Mouse (Mus musculus) liver, embryonic 11.5 days (tissue): ENCODE results near the gene Eif2ak3. TPM values are rescaled to one million over a fixed set of nuclear protein-coding genes. Genes with fewer than 3 reads are reported as not detected.
A peak's percentile ranks its signal among the peaks of the same experiment; 100 is the strongest.

ENCODE experiments used
- ATAC-seq: fragments of 200-750 bp; cut with Nextera tagmentation; replicated peaks from 2 replicates; pipeline ENCODE4 v1.8.0; 2017; ENCODE audit warnings: moderate number of reproducible peaks, mild to moderate bottlenecking, moderate TSS enrichment, moderate library complexity; ENCODE audit not compliant: low FRiP score
- DNase-seq: peaks from one replicate; pipeline ENCODE4 v3.0.0-alpha.2; 2017; ENCODE audit warnings: low spot score
- H3K27ac ChIP-seq: fragments of 300-500 bp; sonication (generic); 2 replicates; pipeline ENCODE4 v1.5.1; 2014; ENCODE audit warnings: mild to moderate bottlenecking, low read depth, low read length, control low read depth
- H3K27me3 ChIP-seq: fragments of 300-500 bp; sonication (generic); replicated peaks from 2 replicates; pipeline ENCODE4 v1.6.1; 2014; ENCODE audit warnings: low read length, mixed read lengths; ENCODE audit not compliant: control insufficient read depth, insufficient read depth
- H3K36me3 ChIP-seq: fragments of 300-500 bp; sonication (generic); 2 replicates; pipeline ENCODE4 v1.6.1; 2014; ENCODE audit warnings: mild to moderate bottlenecking, low read length, moderate library complexity, mixed read lengths; ENCODE audit not compliant: control insufficient read depth, insufficient read depth
- H3K4me1 ChIP-seq: fragments of 300-500 bp; sonication (generic); replicated peaks from 2 replicates; pipeline ENCODE4 v1.6.1; 2014; ENCODE audit warnings: low read length, mixed read lengths; ENCODE audit not compliant: control insufficient read depth, insufficient read depth
- H3K4me2 ChIP-seq: fragments of 300-500 bp; sonication (generic); 2 replicates; pipeline ENCODE4 v1.6.1; 2014; ENCODE audit warnings: mild to moderate bottlenecking, control low read depth, moderate library complexity
- H3K4me3 ChIP-seq: fragments of 300-500 bp; sonication (generic); 2 replicates; pipeline ENCODE4 v1.5.1; 2014; ENCODE audit warnings: low read depth, low read length, control low read depth
- H3K9ac ChIP-seq: fragments of 300-500 bp; sonication (generic); 2 replicates; pipeline ENCODE4 v1.6.1; 2014; ENCODE audit warnings: low read depth, low read length, control low read depth
- H3K9me3 ChIP-seq: fragments of 300-500 bp; sonication (generic); 2 replicates; pipeline ENCODE4 v1.6.1; 2016; ENCODE audit warnings: low read length, inconsistent platforms, mixed read lengths; ENCODE audit not compliant: control insufficient read depth
- WGBS: fragments of 180-500 bp; shearing (Covaris S2); extraction: QIAGEN DNeasy Blood & Tissue Kit; methylation state at CpG from one replicate; pipeline ENCODE4 v1.1.7; 2014; 5-methylcytosine and 5-hydroxymethylcytosine counted together
- polyA plus RNA-seq: library from polyadenylated mRNA; unstranded; fragments of >200 nt; fragmentation: Nextera tagmentation; extraction: Ambion mirVana; gene quantifications from 2 replicates; pipeline ENCODE4 v1.2.1, GENCODE M21; 2014

The Eif2ak3 gene
- polyA plus RNA-seq, 1 experiment from 2014 or later, result 7.4 TPM

DNA sequence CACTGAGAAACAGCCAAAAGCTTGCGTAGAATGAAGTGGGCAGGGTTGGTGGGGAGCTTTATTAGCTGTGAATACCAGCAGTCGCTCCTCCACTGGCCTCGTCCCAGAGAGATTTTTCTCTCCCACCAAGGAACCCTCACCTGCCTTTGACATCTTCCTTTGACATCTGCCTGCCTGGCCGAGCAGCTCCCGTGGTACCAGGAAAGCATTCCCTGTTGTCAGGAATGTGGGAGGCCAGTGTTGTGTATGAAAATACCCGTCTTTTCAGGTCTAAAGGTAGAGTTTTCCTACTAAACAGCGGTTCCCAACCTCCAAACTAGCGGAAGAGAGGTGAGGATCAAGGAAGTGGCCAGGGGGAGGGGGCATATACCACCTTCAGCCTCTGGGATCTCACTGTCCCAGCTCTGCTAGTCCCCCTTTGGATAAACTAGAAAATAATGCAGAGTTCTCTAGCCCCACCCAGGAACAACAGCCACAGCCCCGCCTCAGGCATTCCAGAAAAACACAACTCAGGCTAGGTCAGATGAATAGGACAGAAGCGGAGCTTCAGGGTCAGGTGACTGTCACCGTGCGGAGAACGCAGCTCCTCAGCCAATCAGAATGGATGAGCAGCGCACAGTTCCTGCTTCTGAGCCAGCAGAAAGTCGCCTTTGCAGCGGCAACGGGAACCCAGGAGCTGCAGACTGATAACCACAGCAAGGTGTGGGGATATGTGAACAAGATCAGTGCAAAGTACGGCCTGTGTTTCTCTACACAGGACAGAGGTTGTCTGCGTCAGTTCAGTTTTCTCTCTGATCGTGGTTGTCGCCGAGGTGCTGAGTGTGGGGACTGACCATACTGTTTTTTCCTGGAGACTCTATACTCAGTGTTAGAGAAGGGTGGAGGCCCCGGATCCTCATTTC is 20.0 kb upstream of the Eif2ak3 start:
- Histone ChIP-seq H3K27me3 (no peaks in the 10 kb centered on the region), H3K4me1 (peaks cover 7% of the 10 kb centered on the region; the same call in 1 of the 2 replicates), H3K9me3 (no peaks in the 10 kb centered on the region), H3K4me2 (peak overlapping the region; percentile 76), H3K4me3 (peak overlapping the region; percentile 43), H3K9ac (peak overlapping the region; percentile 61), H3K27ac (peak overlapping the region; percentile 46; the same call in 1 of the 2 replicates), H3K36me3 (no peaks in the 10 kb centered on the region)
- WGBS, result 9% methylated on average over 23 of the region's 23 CpGs
- ATAC-seq, result peak; percentile 93
- DNase-seq, result peak; percentile 64

GRCm38 (mm10) chr6:70824987-70825337 is 19.4 kb upstream of the Eif2ak3 start:
- Histone ChIP-seq H3K36me3 (no peaks in the 10 kb centered on the region), H3K27me3 (no peaks in the 10 kb centered on the region), H3K4me1 (peaks cover 7% of the 10 kb centered on the region; the same call in 1 of the 2 replicates), H3K4me3 (peak overlapping the region; percentile 43), H3K9me3 (no peaks in the 10 kb centered on the region), H3K27ac (peak overlapping the region; percentile 2; the same call in 1 of the 2 replicates), H3K9ac (0 out of 2 replicates have a peak overlapping the region, but pooled peaks have one; percentile 61), H3K4me2 (peak overlapping the region; percentile 76)
- no peak for ATAC-seq
- WGBS, result 34% methylated on average over 4 of the region's 4 CpGs
- no peak for DNase-seq

- H3K27me3 ChIP-seq, result no peaks in the 10 kb centered on the region
- no peaks in the 10 kb centered on the region for H3K36me3 ChIP-seq
- no peak for ATAC-seq
- H3K4me3 ChIP-seq, result no peak overlapping the region
- no peaks in the 10 kb centered on the region for H3K9me3 ChIP-seq
- no peaks in the 10 kb centered on the region for H3K4me1 ChIP-seq
- no peak overlapping the region for H3K4me2 ChIP-seq
- H3K27ac ChIP-seq, result no peak overlapping the region
- no peak overlapping the region for H3K9ac ChIP-seq
- 49% methylated on average over 2 of the region's 2 CpGs for WGBS
- DNase-seq, result no peak
Observed at GRCm38 (mm10) chr6:70829451-70829850, 14.9 kb upstream of the Eif2ak3 start.

DNA sequence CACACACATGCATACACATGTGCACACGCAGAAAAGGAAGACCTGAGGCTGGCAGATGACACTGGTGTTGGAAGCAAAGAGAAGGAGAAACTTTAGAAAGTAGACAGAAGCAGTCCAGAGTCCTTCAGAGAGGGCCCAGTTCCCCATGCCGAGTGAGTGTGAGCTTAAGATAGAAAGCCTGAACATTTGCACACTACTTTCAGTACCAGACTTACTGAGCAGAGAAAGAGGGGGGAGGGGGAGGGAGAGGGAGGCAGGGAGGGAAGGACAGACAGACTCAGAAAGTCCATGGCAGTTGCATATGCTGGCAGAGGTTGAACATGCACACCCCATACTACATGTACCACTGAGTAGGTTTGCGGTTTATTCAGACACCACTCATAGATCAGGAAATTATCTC is 13.8 kb upstream of the Eif2ak3 start:
- no peak for ATAC-seq
- WGBS, result 78% methylated on average over 3 of the region's 3 CpGs
- H3K4me3 ChIP-seq, result no peak overlapping the region
- no peaks in the 10 kb centered on the region for H3K4me1 ChIP-seq
- no peak overlapping the region for H3K9ac ChIP-seq
- no peaks in the 10 kb centered on the region for H3K27me3 ChIP-seq
- DNase-seq, result no peak
- no peak overlapping the region for H3K27ac ChIP-seq
- no peaks in the 10 kb centered on the region for H3K9me3 ChIP-seq
- H3K36me3 ChIP-seq, result no peaks in the 10 kb centered on the region
- H3K4me2 ChIP-seq, result no peak overlapping the region

DNA sequence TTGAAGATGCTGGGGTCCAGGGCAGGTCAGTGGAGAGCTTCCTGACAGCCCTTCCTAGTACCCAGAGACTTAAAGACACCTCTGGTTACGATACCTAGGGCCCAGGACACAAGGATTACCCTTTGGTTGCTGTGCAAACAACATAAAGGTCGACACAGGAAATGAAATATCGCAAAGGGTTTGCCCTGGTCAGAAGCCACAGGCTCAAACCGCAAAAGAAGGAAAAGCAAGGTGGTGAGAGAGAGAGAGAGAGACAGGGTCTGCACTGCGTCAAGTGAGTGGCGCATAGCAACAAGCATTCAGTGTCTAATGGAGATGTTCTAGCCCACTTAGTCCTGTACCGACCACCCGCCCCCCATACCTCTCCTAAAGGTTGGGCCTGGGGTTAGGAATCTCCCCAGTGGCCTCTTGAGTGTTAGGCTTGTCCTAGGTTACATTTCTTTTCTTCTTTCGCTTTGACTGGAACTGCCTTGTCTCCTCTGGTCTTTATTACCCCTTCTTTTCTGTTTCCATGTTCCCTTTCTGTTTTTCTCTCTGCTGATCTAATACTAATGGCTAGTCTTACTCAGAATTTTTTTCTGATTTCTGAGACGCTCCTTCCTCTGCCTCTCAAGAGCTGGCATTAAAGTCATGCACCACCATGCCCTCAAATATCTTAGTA is 13.0 kb upstream of the Eif2ak3 start:
- Histone ChIP-seq H3K9me3 (no peaks in the 10 kb centered on the region), H3K4me1 (no peaks in the 10 kb centered on the region), H3K27ac (no peak overlapping the region), H3K4me3 (no peak overlapping the region), H3K4me2 (no peak overlapping the region), H3K27me3 (no peaks in the 10 kb centered on the region), H3K36me3 (no peaks in the 10 kb centered on the region), H3K9ac (no peak overlapping the region)
- no peak for ATAC-seq
- no peak for DNase-seq
- WGBS, result 63% methylated on average over 10 of the region's 10 CpGs

GRCm38 (mm10) chr6:70837297-70837696 is 7.0 kb upstream of the Eif2ak3 start:
- no peak for ATAC-seq
- WGBS, result 75% methylated on average over 2 of the region's 2 CpGs

DNA sequence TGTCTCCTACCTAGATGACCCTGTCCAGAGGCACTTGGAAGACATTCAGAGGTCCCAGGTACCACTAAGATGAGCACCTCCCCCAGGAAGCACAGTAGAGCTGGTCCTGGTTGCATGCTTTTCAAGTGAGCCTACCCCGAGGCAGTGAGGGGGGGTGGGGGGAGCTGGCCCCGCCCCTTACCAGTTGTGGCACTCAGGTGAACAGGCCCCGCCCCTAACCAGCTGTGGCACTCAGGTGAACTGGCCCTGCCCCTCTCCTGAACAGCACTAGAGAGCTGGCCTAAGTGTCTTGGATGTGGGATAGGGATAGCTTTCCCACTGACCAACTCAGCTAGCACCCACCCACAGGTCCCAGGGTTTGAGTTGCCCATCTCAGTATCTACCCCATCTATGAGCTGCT is 5.8 kb upstream of the Eif2ak3 start:
- Histone ChIP-seq H3K4me3 (no peak overlapping the region), H3K27me3 (no peaks in the 10 kb centered on the region), H3K9ac (no peak overlapping the region), H3K4me2 (no peak overlapping the region), H3K9me3 (no peaks in the 10 kb centered on the region), H3K36me3 (no peaks in the 10 kb centered on the region), H3K4me1 (no peaks in the 10 kb centered on the region), H3K27ac (no peak overlapping the region)
- 46% methylated on average over 3 of the region's 3 CpGs for WGBS
- DNase-seq (no peak), ATAC-seq (no peak)

More at GRCm38 (mm10) chr6:70837297-70837696, 7.0 kb upstream of the Eif2ak3 start:
- Histone ChIP-seq H3K4me2 (no peak overlapping the region), H3K9ac (no peak overlapping the region), H3K27ac (no peak overlapping the region), H3K4me3 (no peak overlapping the region), H3K27me3 (no peaks in the 10 kb centered on the region), H3K4me1 (no peaks in the 10 kb centered on the region), H3K36me3 (no peaks in the 10 kb centered on the region), H3K9me3 (no peaks in the 10 kb centered on the region)
- DNase-seq, result no peak

- Histone ChIP-seq H3K9ac (no peak overlapping the region), H3K9me3 (no peaks in the 10 kb centered on the region), H3K36me3 (no peaks in the 10 kb centered on the region), H3K4me1 (peaks cover 3% of the 10 kb centered on the region; the same call in 1 of the 2 replicates), H3K27me3 (no peaks in the 10 kb centered on the region), H3K27ac (no peak overlapping the region), H3K4me3 (no peak overlapping the region), H3K4me2 (no peak overlapping the region)
- ATAC-seq (no peak), DNase-seq (no peak)
- 66% methylated on average over 5 of the region's 5 CpGs for WGBS
Observed at GRCm38 (mm10) chr6:70840281-70840680, 4.0 kb upstream of the Eif2ak3 start.
